In genomic region chr2:160366111-160366979, GRCm38 (mm10) we compare ENCODE assay signal across 8 mouse cellular contexts. TPM values are rescaled to one million over a fixed set of nuclear protein-coding genes. Genes with fewer than 3 reads are reported as not detected.
DNase-seq lines count a peak whose midpoint lies in the region; ATAC-seq and TF ChIP-seq lines count a peak whose summit lies in the region.

No protein-coding gene starts in this region.

- peak overlapping the region; percentile 97 for H3K4me2 ChIP-seq in heart, embryonic 12.5 days
- peak overlapping the region; percentile 98 for H3K4me2 ChIP-seq in heart, embryonic 14.5 days (ENCODE audit: low read length)
- H3K4me2 ChIP-seq in liver, embryonic 12.5 days: peak overlapping the region; percentile 75
- peak overlapping the region; percentile 82 for H3K4me2 ChIP-seq in stomach, postnatal 0 days (replicated peaks; ENCODE audit: low read depth)

- no peaks in the 10 kb centered on the region for H3K9me3 ChIP-seq in heart, embryonic 12.5 days (replicated peaks)
- no peaks in the 10 kb centered on the region for H3K9me3 ChIP-seq in heart, embryonic 14.5 days (ENCODE audit: control insufficient read depth, low read length)
- no peaks in the 10 kb centered on the region for H3K9me3 ChIP-seq in liver, embryonic 12.5 days (replicated peaks)
- H3K9me3 ChIP-seq in stomach, postnatal 0 days (ENCODE audit: control insufficient read depth, low read length): no peaks in the 10 kb centered on the region

- WGBS in heart, embryonic 12.5 days: 1% methylated on average over 94 of the region's 95 CpGs
- WGBS in heart, embryonic 14.5 days: under 1% methylated on average over 94 of the region's 95 CpGs
- WGBS in liver, embryonic 12.5 days (ENCODE audit: insufficient replicate concordance): 2% methylated on average over 73 of the region's 95 CpGs
- under 1% methylated on average over 89 of the region's 95 CpGs for WGBS in stomach, postnatal 0 days

- peaks cover 48% of the 10 kb centered on the region for H3K4me1 ChIP-seq in heart, embryonic 12.5 days (replicated peaks)
- H3K4me1 ChIP-seq in heart, embryonic 14.5 days (ENCODE audit: control insufficient read depth in 2 of 2, insufficient read depth in 2 of 2, low read length in 2 of 2): peaks cover 12 to 22% of the 10 kb centered on the region in 2 experiments; a peak in 3 of 4 replicates
- peaks cover 20% of the 10 kb centered on the region; the same call in 1 of the 2 replicates for H3K4me1 ChIP-seq in liver, embryonic 12.5 days
- H3K4me1 ChIP-seq in stomach, postnatal 0 days (replicated peaks; ENCODE audit: control insufficient read depth, insufficient read depth): no peaks in the 10 kb centered on the region

- peaks cover 61% of the 10 kb centered on the region for H3K27me3 ChIP-seq in heart, embryonic 12.5 days (replicated peaks)
- H3K27me3 ChIP-seq in heart, embryonic 14.5 days (ENCODE audit: control insufficient read depth, insufficient read depth, low read length): peaks cover 67% of the 10 kb centered on the region
- peaks cover 99% of the 10 kb centered on the region for H3K27me3 ChIP-seq in liver, embryonic 12.5 days (replicated peaks)
- peaks cover 39% of the 10 kb centered on the region; the same call in 1 of the 2 replicates for H3K27me3 ChIP-seq in stomach, postnatal 0 days (ENCODE audit: control insufficient read depth, insufficient read depth, low read length)

- H3K4me3 ChIP-seq in heart, embryonic 12.5 days: peak overlapping the region; percentile 73
- H3K4me3 ChIP-seq in heart, embryonic 14.5 days (ENCODE audit: control insufficient read depth in 1 of 2, insufficient read depth in 1 of 2, low read depth in 1 of 2, low read length in 2 of 2): peak overlapping the region; percentile 53 to 62
- H3K4me3 ChIP-seq in liver, embryonic 12.5 days: peak overlapping the region; percentile 52
- peak overlapping the region; percentile 60 for H3K4me3 ChIP-seq in stomach, postnatal 0 days (ENCODE audit: low read depth, low read length)

- peak overlapping the region; percentile 81 for H3K9ac ChIP-seq in heart, embryonic 12.5 days
- H3K9ac ChIP-seq in heart, embryonic 14.5 days (ENCODE audit: low read length): peak overlapping the region; percentile 78
- H3K9ac ChIP-seq in liver, embryonic 12.5 days: peak overlapping the region; percentile 44
- peak overlapping the region; percentile 59 for H3K9ac ChIP-seq in stomach, postnatal 0 days (ENCODE audit: low read length)

- no peak for DNase-seq in heart, adult 8-10 months (ENCODE audit: low spot score)
- DNase-seq in ZHBTc4 (ENCODE audit: low read depth, low spot score) (peak; percentile 46), adipocyte (ENCODE audit: low spot score) (no peak)
- peak; percentile 20 for DNase-seq in stomach, postnatal 0 days (ENCODE audit: low spot score)
- DNase-seq in right cerebral cortex, adult 18-20 months: no peak

- TF ChIP-seq EP300 in stomach, postnatal 0 days (optimal IDR thresholded peaks at IDR 0.05): no peak

- ATAC-seq in heart, embryonic 12.5 days (ENCODE audit: insufficient number of reproducible peaks, low FRiP score): peak; percentile 7
- ATAC-seq in heart, embryonic 14.5 days (ENCODE audit: insufficient number of reproducible peaks, insufficient read depth, low FRiP score, low read depth): 0 out of 2 replicates have a peak, but pooled peaks have one; percentile 12
- ATAC-seq in liver, embryonic 12.5 days: no peak
- ATAC-seq in stomach, postnatal 0 days (ENCODE audit: low FRiP score, low TSS enrichment): 0 out of 2 replicates have a peak, but pooled peaks have one; percentile 7

- no peaks in the 10 kb centered on the region for H3K36me3 ChIP-seq in heart, embryonic 12.5 days
- no peaks in the 10 kb centered on the region for H3K36me3 ChIP-seq in heart, embryonic 14.5 days (ENCODE audit: control insufficient read depth, insufficient read depth, low read length)
- no peaks in the 10 kb centered on the region for H3K36me3 ChIP-seq in liver, embryonic 12.5 days
- H3K36me3 ChIP-seq in stomach, postnatal 0 days (ENCODE audit: control insufficient read depth, insufficient read depth, low read length): no peaks in the 10 kb centered on the region

- no peak for TF ChIP-seq CTCF in stomach, postnatal 0 days (IDR thresholded peaks at IDR 0.05; ENCODE audit: low read depth)

- H3K27ac ChIP-seq in heart, embryonic 12.5 days (ENCODE audit: poor library complexity, severe bottlenecking): peak overlapping the region; percentile 57; the same call in 1 of the 2 replicates
- H3K27ac ChIP-seq in heart, embryonic 14.5 days (replicated peaks in 1 of 2; ENCODE audit: control insufficient read depth in 1 of 2, insufficient read depth in 1 of 2, low read depth in 2 of 2, low read length in 2 of 2): peak overlapping the region in 1 of 2 experiments; percentile 81; a peak in 2 of 4 replicates
- no peak overlapping the region for H3K27ac ChIP-seq in liver, embryonic 12.5 days
- peak overlapping the region; percentile 81 for H3K27ac ChIP-seq in stomach, postnatal 0 days (replicated peaks)

RNA-seq across cellular contexts. Expression of gene Mafb, which starts 0.5 kb away (rescaled TPM):
- 7.0 and 7.8 TPM in 2 replicates for polyA plus RNA-seq in heart, embryonic 12.5 days (2016; fragmentation: Nextera tagmentation; extraction: Ambion mirVana)
- 10 to 100 TPM in 3 of 4 experiments, 1 to 10 TPM in 1; 9.2 to 12.0 (median 10.9) TPM for total RNA-seq in heart, adult 8-10 months (2022)
- polyA plus RNA-seq in heart, embryonic 14.5 days (2014; fragmentation: Nextera tagmentation; extraction: Ambion mirVana): 7.1 and 7.9 TPM in 2 replicates
- 3.0 and 3.1 TPM in 2 replicates for polyA plus RNA-seq in liver, embryonic 12.5 days (2016; fragmentation: Nextera tagmentation; extraction: Ambion mirVana)
- 4.3 and 4.9 TPM in 2 replicates for polyA plus RNA-seq in stomach, postnatal 0 days (2015; fragmentation: Nextera tagmentation; extraction: Ambion mirVana)

RNA-seq across cellular contexts. Expression of gene Gm826, which starts 32.4 kb away (rescaled TPM):
- 25.5 and 32.2 TPM in 2 replicates for polyA plus RNA-seq in heart, embryonic 12.5 days (2016; fragmentation: Nextera tagmentation; extraction: Ambion mirVana)
- total RNA-seq in heart, adult 8-10 months (2022): 10 to 100 TPM in 2 of 4 experiments, 1 to 10 TPM in 2; 6.6 to 13.3 (median 10.3) TPM
- polyA plus RNA-seq in heart, embryonic 14.5 days (2014; fragmentation: Nextera tagmentation; extraction: Ambion mirVana): 15.8 and 16.8 TPM in 2 replicates
- 6.1 and 8.2 TPM in 2 replicates for polyA plus RNA-seq in liver, embryonic 12.5 days (2016; fragmentation: Nextera tagmentation; extraction: Ambion mirVana)
- polyA plus RNA-seq in stomach, postnatal 0 days (2015; fragmentation: Nextera tagmentation; extraction: Ambion mirVana): not detected in 2 replicates

Comparison
In these comparisons a context has a peak if more than half of its experiments do, and no peak if none do; other contexts are left out.
1. DNase-seq: peak in ZHBTc4 (single experiment) and stomach, postnatal 0 days (single experiment); none in heart, adult 8-10 months (single experiment), right cerebral cortex, adult 18-20 months (single experiment) and adipocyte (single experiment).
2. Peak in every context shown above with its lines, with median percentiles within 50 percentile points of each other: H3K4me2 ChIP-seq, H3K4me3 ChIP-seq and H3K9ac ChIP-seq.